Mouse (Mus musculus) testis, adult 2 months (tissue): ENCODE data around the gene Hes3.

ENCODE experiments used
- CTCF ChIP-seq: fragments of 200-500 bp; IDR thresholded peaks from 2 replicates; pipeline ENCODE4 v1.5.1; 2012; ENCODE audit warnings: low read depth, mild to moderate bottlenecking, inconsistent platforms, low read length, moderate library complexity; ENCODE audit not compliant: control insufficient read depth, insufficient read depth, insufficient replicate concordance
- POLR2A ChIP-seq: fragments of 200-500 bp; IDR thresholded peaks from 2 replicates; pipeline ENCODE4 v1.6.1; 2012; ENCODE audit warnings: low read depth, mild to moderate bottlenecking, inconsistent platforms, low read length, moderate library complexity; ENCODE audit not compliant: control insufficient read depth

GRCm38 (mm10) chr4:152333587-152333986 lies 42.1 kb upstream of the Hes3 start:
- TF ChIP-seq CTCF (no peak), POLR2A (no peak)
